Mouse (Mus musculus) heart, adult 8-10 months (tissue): ENCODE data around the gene Mical3. TPM values are rescaled to one million over a fixed set of nuclear protein-coding genes. Genes with fewer than 3 reads are reported as not detected.

ENCODE experiments used
- DNase-seq: peaks from one replicate; pipeline ENCODE4 v3.0.0; 2022; ENCODE audit warnings: low spot score
- total RNA-seq, 4 experiments: library from RNA; stranded (reverse); gene quantifications; 2 replicates each; pipeline ENCODE4 v1.2.4; 2022

Gene Mical3
- total RNA-seq, 4 experiments from 2014 or later = 112 to 130 (median 120) TPM

DNA sequence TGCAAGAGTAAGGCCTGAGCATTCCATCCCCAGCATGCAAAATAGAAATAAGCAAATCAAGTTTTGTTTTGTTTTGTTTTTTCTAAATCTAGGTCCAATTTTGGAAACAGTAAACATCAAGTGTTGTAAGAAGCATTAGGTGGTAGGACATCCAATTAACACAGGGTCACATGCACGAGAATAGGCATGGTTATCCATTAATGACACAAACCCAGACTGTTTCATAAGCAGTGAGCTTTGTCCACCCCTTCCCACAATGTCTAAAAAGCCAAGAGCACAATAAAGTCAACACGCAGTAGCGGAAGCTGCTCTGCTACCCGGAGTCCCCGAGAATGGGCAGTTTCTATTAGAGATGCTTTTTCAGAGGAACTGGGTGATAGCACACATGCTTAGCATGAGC is 225.7 kb downstream of the Mical3 start:
- DNase-seq = no peak

DNA sequence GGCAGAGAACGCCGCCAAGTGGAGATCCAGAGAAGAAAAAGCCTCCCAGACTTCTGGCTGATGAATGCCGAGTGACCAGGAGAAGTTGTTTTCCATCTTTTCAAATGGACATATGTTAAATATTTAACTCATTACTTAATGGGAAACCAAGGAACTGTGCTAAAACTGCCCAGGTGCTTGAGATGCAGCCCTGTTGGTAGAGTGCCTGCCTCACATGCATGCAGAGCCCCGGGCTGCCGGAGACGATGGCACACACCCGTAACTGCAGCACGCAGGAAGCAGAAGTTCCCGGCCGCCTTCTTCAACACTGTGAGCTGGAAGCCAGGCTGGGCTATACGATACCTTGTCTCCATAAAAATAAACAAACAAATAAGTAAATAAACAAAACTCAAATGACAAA is 226.8 kb downstream of the Mical3 start:
- DNase-seq = no peak

DNA sequence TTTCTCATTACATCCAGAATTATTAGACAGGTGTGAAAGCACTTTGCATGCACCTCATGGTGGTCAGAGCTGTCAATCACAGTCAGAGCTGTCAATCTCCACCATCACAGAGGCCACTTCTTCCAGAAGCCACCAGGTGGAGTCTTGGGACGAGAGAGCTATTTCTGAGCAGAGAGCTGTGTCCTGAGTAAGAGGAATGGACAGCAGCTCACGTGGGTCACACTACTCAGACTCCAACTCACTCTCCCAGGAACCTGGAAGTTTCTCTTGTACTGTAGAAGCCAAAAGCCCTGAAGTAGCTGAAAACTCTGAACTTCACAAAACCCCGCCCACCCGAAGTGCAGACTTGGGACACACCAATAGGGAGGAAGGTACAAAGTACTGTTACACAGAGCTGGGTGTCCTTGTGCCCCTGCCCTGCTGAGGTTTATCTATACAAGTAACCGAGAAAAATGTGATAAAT is 227.3 kb downstream of the Mical3 start:
- no peak for DNase-seq

DNA sequence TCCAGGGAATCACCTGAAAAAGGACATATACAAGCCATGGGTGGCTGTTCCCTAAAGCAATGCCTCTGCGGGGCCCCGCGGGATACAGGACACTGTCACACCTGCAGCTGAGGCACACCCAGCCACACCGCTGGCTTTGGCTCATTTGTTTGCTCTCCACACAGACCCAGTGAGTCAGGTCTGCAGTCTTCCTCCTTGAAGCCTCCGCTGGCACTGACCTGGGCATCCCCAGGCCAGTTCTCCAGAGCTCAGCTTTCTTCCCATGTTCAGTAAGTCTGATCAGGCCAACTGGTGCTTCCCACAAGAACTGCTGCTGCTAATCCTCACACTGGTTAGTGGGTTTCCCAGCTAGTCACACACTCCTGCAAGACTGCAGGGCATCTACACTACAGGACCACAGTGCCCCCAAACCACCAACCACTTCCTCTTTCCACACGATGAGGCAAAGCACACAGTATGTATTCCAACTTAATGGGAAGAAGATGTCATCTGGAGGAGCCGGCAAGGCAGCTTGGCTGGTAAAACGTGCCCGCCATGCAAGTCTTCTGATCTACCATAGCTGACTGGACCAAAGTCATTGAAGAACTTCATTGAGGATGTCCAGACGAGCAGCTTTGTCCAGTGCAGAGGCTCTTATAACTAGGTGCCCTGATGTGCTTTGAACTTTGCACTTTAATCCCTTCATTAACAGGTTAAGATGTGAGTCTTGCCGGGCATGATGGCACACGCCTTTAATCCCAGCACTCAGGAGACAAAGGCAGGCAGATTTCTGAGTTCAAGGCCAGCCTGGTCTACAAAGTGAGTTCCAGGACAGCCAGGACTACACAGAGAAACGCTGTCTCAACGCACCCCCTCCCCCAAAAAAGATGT is 228.8 kb downstream of the Mical3 start:
- DNase-seq = no peak

DNA sequence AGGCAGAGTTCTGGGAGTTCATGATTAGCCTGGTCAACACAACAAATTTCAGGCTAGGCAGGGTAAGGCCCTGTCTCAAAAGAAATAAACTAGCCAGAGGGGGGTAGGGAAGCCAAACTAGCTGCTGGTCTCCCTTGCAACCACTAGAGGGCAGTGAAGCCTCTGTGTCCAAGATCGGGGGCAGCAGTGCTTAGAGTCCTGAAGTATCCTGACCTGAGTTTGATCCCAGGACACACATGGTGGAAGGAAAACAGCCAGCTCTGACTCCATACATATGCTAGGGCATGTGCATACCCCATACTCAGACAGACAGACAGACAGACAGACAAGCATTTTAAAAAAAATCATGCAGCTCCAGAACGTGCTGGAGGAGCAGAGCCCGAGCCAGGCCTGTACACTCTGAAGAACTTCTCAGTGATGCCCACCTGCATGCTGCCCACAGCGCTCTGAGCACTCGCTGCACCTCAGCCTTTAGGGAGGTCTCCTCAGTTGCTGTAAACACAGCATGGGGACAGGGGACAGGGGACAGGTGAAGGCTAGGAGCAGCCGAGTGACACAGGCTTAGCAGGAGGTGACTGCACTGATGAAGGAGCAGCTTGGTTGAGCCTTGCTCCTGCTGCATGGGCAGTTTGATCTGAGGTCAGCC is 232.5 kb downstream of the Mical3 start:
- peak; percentile 57 for DNase-seq

DNA sequence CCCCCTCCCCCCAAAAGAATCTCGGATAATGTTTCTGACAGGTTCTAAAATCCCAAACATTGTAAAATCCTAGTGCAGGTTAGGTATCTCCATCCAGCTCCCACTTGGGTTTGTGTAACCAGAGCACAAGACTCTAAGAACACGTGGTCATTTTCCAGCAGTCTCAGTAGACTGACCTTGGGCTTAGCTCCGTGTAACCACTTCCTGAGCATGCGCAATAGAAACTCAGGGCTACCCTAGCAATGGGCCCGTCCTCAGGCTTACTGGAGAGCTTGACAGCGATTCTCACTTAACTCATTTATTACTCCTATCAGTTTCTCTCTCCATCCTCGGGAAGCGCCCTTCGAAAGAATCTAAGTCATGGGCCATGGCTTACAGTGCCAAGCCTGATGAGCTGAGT is 236.3 kb downstream of the Mical3 start:
- DNase-seq = no peak

DNA sequence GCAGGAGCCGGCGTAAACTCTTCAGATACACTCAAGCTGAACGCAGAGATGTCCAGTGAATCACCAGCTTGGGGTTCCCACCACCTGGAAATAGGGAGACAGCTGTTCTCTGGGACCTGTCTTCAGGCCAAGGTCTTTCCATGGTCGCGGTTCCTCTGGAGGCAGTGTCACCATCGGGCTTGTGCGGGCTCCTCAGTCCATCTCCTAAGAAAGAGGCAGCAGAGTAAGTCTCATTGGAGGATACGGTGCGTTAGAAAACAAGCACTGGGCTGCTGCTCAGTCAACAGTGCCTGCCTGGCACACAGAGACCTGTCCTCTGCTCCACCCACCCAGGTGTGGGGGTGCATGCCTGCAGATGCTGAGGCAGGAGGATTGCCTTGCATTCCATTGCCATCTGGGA is 236.7 kb downstream of the Mical3 start:
- DNase-seq = no peak

DNA sequence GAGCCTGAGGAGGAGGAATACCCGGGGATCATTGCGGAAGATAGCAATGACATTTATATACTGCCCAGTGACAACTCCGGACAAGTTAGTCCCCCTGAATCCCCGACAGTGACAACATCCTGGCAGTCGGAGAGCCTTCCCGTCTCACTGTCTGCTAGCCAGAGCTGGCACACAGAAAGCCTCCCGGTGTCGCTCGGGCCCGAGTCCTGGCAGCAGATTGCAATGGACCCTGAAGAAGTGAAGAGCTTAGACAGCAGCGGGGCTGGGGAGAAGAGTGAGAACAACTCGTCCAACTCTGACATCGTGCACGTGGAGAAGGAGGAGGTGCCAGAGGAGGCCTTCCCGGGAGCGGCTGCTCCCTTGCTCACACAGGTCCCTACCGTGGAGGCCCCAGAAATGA is 244.1 kb downstream of the Mical3 start:
- DNase-seq = no peak

DNA sequence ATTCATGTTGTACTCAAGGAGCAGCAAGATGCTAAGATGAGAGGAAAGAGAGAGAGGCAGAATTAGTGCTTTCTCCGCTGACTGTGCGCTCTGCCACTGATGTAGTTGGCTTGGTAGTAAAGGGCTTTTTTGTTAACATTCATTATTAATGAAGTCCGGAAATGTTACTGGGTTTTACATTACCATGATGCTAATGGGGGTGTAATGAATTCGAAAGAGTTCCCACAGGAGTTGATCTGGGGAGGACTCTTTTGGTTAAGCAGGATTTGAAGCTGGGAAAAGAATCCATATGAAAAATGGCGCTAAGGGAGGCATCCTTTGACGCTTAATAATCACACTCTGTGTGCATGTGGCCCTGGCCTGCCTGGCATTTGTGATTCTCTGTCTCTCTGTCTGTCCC is 246.4 kb downstream of the Mical3 start:
- DNase-seq = no peak

Other genes with a start within 250 kb of the Mical3 start
- gene Bid, start 214.1 kb downstream of the Mical3 start, total RNA-seq = 1 to 10 TPM in 2 of 4 experiments, under 1 TPM in 2; 0.81 to 1.7 (median 0.95) TPM
- gene Pex26, start 52.7 kb upstream of the Mical3 start, total RNA-seq = 1 to 10 TPM; 5.9 to 6.6 (median 6.3) TPM
- gene Tuba8, start 79.7 kb upstream of the Mical3 start, total RNA-seq = 100 to 1,000 TPM; 175 to 206 (median 179) TPM
- gene Usp18, start 114.9 kb upstream of the Mical3 start, total RNA-seq = 1 to 10 TPM in 1 of 4 experiments, under 1 TPM in 3; 0.69 to 1.1 (median 0.93) TPM
- under 1 TPM in 2 of 4 experiments, not detected in 2; 0.46 to 0.49 TPM for gene Slc6a13, start 169.2 kb upstream of the Mical3 start, total RNA-seq
- gene Slc6a12, start 212.1 kb upstream of the Mical3 start, total RNA-seq = not detected